Mouse (Mus musculus): ENCODE measurements at regions not wholly inside any gene's neighbourhood (a gene's known extent, or its start where the extent isn't known, plus 50 kb on each side); places are given as distances from the start of the nearest gene placed in this dataset.

- TF ChIP-seq EP300 (IDR thresholded peaks at IDR 0.05; ENCODE audit: low read depth) = no peak
- DNase-seq (ENCODE audit: low spot score) (no peak), ATAC-seq (ENCODE audit: insufficient read depth, low read depth) (no peak)
- H3K27ac ChIP-seq (ENCODE audit: low read depth) = no peak overlapping the region
- WGBS = 74% methylated on average over 5 of the region's 5 CpGs
- H3K4me2 ChIP-seq (ENCODE audit: low read depth, low read length) = no peak overlapping the region
- H3K36me3 ChIP-seq (replicated peaks; ENCODE audit: control insufficient read depth, insufficient read depth, low read length) = no peaks in the 10 kb centered on the region
- H3K9me3 ChIP-seq (replicated peaks; ENCODE audit: control insufficient read depth, low read length) = no peaks in the 10 kb centered on the region
- no peaks in the 10 kb centered on the region for H3K4me1 ChIP-seq (ENCODE audit: control insufficient read depth, insufficient read depth)
- no peaks in the 10 kb centered on the region for H3K27me3 ChIP-seq (ENCODE audit: control insufficient read depth, insufficient read depth, low read length)
- no peak overlapping the region for H3K4me3 ChIP-seq (ENCODE audit: low read depth, low read length)
- no peak overlapping the region for H3K9ac ChIP-seq (replicated peaks; ENCODE audit: low read depth, low read length)
Measured at GRCm38 (mm10) chr3:128856515-128856914, 343.2 kb upstream of the Pitx2 start.

GRCm38 (mm10) chr3:128881685-128882444 lies 317.8 kb upstream of the Pitx2 start:
- no peak overlapping the region for H3K4me2 ChIP-seq (ENCODE audit: low read depth, low read length)

GRCm38 (mm10) chr3:128883636-128884195 lies 316.0 kb upstream of the Pitx2 start:
- 67% methylated on average over 7 of the region's 7 CpGs for WGBS
- no peak for TF ChIP-seq CTCF (IDR thresholded peaks at IDR 0.05; ENCODE audit: low read depth)
- TF ChIP-seq EP300 (IDR thresholded peaks at IDR 0.05; ENCODE audit: low read depth) = no peak
- H3K27ac ChIP-seq (ENCODE audit: low read depth) = no peak overlapping the region
- H3K9ac ChIP-seq (replicated peaks; ENCODE audit: low read depth, low read length) = no peak overlapping the region
- DNase-seq (ENCODE audit: low spot score) (no peak), ATAC-seq (ENCODE audit: insufficient read depth, low read depth) (no peak)
- no peaks in the 10 kb centered on the region for H3K9me3 ChIP-seq (replicated peaks; ENCODE audit: control insufficient read depth, low read length)
- no peak overlapping the region for H3K4me2 ChIP-seq (ENCODE audit: low read depth, low read length)
- no peak overlapping the region for H3K4me3 ChIP-seq (ENCODE audit: low read depth, low read length)
- H3K36me3 ChIP-seq (replicated peaks; ENCODE audit: control insufficient read depth, insufficient read depth, low read length) = no peaks in the 10 kb centered on the region
- H3K4me1 ChIP-seq (ENCODE audit: control insufficient read depth, insufficient read depth) = no peaks in the 10 kb centered on the region
- H3K27me3 ChIP-seq (ENCODE audit: control insufficient read depth, insufficient read depth, low read length) = no peaks in the 10 kb centered on the region

More at GRCm38 (mm10) chr3:128881685-128882444, 317.8 kb upstream of the Pitx2 start:
- no peaks in the 10 kb centered on the region for H3K9me3 ChIP-seq (replicated peaks; ENCODE audit: control insufficient read depth, low read length)
- TF ChIP-seq CTCF (IDR thresholded peaks at IDR 0.05; ENCODE audit: low read depth) (no peak), EP300 (IDR thresholded peaks at IDR 0.05; ENCODE audit: low read depth) (no peak)
- H3K4me1 ChIP-seq (ENCODE audit: control insufficient read depth, insufficient read depth) = no peaks in the 10 kb centered on the region
- H3K9ac ChIP-seq (replicated peaks; ENCODE audit: low read depth, low read length) = no peak overlapping the region
- no peak overlapping the region for H3K27ac ChIP-seq (ENCODE audit: low read depth)
- H3K4me3 ChIP-seq (ENCODE audit: low read depth, low read length) = no peak overlapping the region
- ATAC-seq (ENCODE audit: insufficient read depth, low read depth) = no peak
- 61% methylated on average over 10 of the region's 10 CpGs for WGBS
- H3K27me3 ChIP-seq (ENCODE audit: control insufficient read depth, insufficient read depth, low read length) = no peaks in the 10 kb centered on the region
- no peaks in the 10 kb centered on the region for H3K36me3 ChIP-seq (replicated peaks; ENCODE audit: control insufficient read depth, insufficient read depth, low read length)
- DNase-seq (ENCODE audit: low spot score) = no peak

GRCm38 (mm10) chr3:128886678-128887077 lies 313.0 kb upstream of the Pitx2 start:
- 52% methylated on average over 9 of the region's 9 CpGs for WGBS
- Histone ChIP-seq H3K9me3 (replicated peaks; ENCODE audit: control insufficient read depth, low read length) (no peaks in the 10 kb centered on the region), H3K27me3 (ENCODE audit: control insufficient read depth, insufficient read depth, low read length) (no peaks in the 10 kb centered on the region), H3K9ac (replicated peaks; ENCODE audit: low read depth, low read length) (no peak overlapping the region), H3K4me2 (ENCODE audit: low read depth, low read length) (no peak overlapping the region), H3K36me3 (replicated peaks; ENCODE audit: control insufficient read depth, insufficient read depth, low read length) (no peaks in the 10 kb centered on the region), H3K4me3 (ENCODE audit: low read depth, low read length) (no peak overlapping the region), H3K4me1 (ENCODE audit: control insufficient read depth, insufficient read depth) (no peaks in the 10 kb centered on the region), H3K27ac (ENCODE audit: low read depth) (no peak overlapping the region)
- ATAC-seq (ENCODE audit: insufficient read depth, low read depth) (no peak), DNase-seq (ENCODE audit: low spot score) (no peak)
- TF ChIP-seq EP300 (IDR thresholded peaks at IDR 0.05; ENCODE audit: low read depth) = no peak
- no peak for TF ChIP-seq CTCF (IDR thresholded peaks at IDR 0.05; ENCODE audit: low read depth)

DNA sequence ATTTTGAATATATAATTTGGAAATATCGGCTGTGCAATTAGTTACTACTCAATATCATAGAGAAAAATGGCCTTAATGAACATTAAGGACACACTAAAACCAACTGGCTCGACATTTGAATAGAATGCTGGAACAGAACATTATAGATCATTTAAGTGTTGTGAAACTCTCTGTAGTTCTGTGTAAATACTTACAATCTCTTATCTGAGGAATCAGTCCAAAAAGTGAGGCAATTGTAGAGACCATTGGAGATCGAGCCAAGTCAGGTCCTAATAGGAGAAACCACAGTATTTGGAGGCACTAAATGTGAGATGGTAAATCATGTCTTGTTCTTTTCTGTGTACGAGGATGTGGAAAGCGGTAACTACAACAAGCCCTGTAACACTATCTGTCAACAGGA lies 308.6 kb upstream of the Pitx2 start:
- H3K9me3 ChIP-seq (replicated peaks; ENCODE audit: control insufficient read depth, low read length) = no peaks in the 10 kb centered on the region
- no peak overlapping the region for H3K27ac ChIP-seq (ENCODE audit: low read depth)
- ATAC-seq (ENCODE audit: insufficient read depth, low read depth) (no peak), DNase-seq (ENCODE audit: low spot score) (no peak)
- H3K9ac ChIP-seq (replicated peaks; ENCODE audit: low read depth, low read length) = no peak overlapping the region
- TF ChIP-seq EP300 (IDR thresholded peaks at IDR 0.05; ENCODE audit: low read depth) (no peak), CTCF (IDR thresholded peaks at IDR 0.05; ENCODE audit: low read depth) (no peak)
- H3K4me3 ChIP-seq (ENCODE audit: low read depth, low read length) = no peak overlapping the region
- no peaks in the 10 kb centered on the region for H3K27me3 ChIP-seq (ENCODE audit: control insufficient read depth, insufficient read depth, low read length)
- 81% methylated on average over 5 of the region's 5 CpGs for WGBS
- H3K4me2 ChIP-seq (ENCODE audit: low read depth, low read length) = no peak overlapping the region
- H3K4me1 ChIP-seq (ENCODE audit: control insufficient read depth, insufficient read depth) = no peaks in the 10 kb centered on the region
- H3K36me3 ChIP-seq (replicated peaks; ENCODE audit: control insufficient read depth, insufficient read depth, low read length) = no peaks in the 10 kb centered on the region

DNA sequence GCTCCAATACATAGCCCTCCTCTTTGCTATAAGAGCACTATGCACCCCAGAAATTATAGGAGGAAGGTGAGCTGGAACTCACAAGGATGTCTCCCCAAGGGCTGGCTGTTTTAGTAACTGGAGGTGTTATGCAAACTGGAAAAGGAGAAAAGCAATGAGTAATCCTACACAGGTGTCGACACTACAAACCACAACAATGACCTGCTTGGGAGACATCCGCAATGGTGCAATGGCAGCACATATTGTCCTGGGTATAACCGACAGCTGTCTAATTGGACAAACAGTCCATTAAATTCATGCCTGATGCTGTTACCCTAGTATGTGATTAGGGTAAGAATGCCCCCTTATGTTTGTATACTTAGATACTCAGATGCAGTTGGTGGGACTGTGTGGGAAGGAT lies 303.1 kb upstream of the Pitx2 start:
- Histone ChIP-seq H3K4me3 (ENCODE audit: low read depth, low read length) (no peak overlapping the region), H3K27ac (ENCODE audit: low read depth) (no peak overlapping the region), H3K36me3 (replicated peaks; ENCODE audit: control insufficient read depth, insufficient read depth, low read length) (no peaks in the 10 kb centered on the region), H3K27me3 (ENCODE audit: control insufficient read depth, insufficient read depth, low read length) (no peaks in the 10 kb centered on the region), H3K4me1 (ENCODE audit: control insufficient read depth, insufficient read depth) (no peaks in the 10 kb centered on the region), H3K9me3 (replicated peaks; ENCODE audit: control insufficient read depth, low read length) (no peaks in the 10 kb centered on the region), H3K9ac (replicated peaks; ENCODE audit: low read depth, low read length) (no peak overlapping the region), H3K4me2 (ENCODE audit: low read depth, low read length) (no peak overlapping the region)
- 90% methylated on average over 3 of the region's 3 CpGs for WGBS
- TF ChIP-seq CTCF (IDR thresholded peaks at IDR 0.05; ENCODE audit: low read depth) (no peak), EP300 (IDR thresholded peaks at IDR 0.05; ENCODE audit: low read depth) (no peak)
- DNase-seq (ENCODE audit: low spot score) (no peak), ATAC-seq (ENCODE audit: insufficient read depth, low read depth) (no peak)
